Mouse (Mus musculus) heart, adult 9 months (tissue): ENCODE data around the gene Ttk.

Experiments
- DNase-seq, 2 experiments: peaks; one replicate each; pipeline ENCODE4 v3.0.0; 2022; ENCODE audit warnings: low spot score in 2 of 2

Ttk gene

GRCm38 (mm10) chr9:83893767-83894330 lies 59.4 kb downstream of the Ttk start:
- no peak for DNase-seq

- DNase-seq, result no peak
Observed at GRCm38 (mm10) chr9:83902086-83902485, 67.6 kb downstream of the Ttk start.

GRCm38 (mm10) chr9:83905820-83906219 lies 71.3 kb downstream of the Ttk start:
- DNase-seq, result no peak

- no peak for DNase-seq
Observed at GRCm38 (mm10) chr9:83907017-83907416, 72.5 kb downstream of the Ttk start.

- DNase-seq, result no peak
Observed at GRCm38 (mm10) chr9:83909836-83910235, 75.3 kb downstream of the Ttk start.

- DNase-seq, result no peak
Observed at GRCm38 (mm10) chr9:83910926-83911325, 76.4 kb downstream of the Ttk start.
